Mouse (Mus musculus): ENCODE measurements around the gene Bcam. TPM values are rescaled to one million over a fixed set of nuclear protein-coding genes. Genes with fewer than 3 reads are reported as not detected.

Gene Bcam
- 0.75 TPM for polyA plus RNA-seq (2017; shearing (Covaris generic))

GRCm38 (mm10) chr7:19770984-19771391 is at the start of gene Bcam:
TSS of gene Bcam (minus strand) at chr7:19771016.

GRCm38 (mm10) chr7:19796697-19797588 is 26.1 kb upstream of the Bcam start, which contains the start of gene Cblc:
TSS of gene Cblc (minus strand) at chr7:19796809.

DNA sequence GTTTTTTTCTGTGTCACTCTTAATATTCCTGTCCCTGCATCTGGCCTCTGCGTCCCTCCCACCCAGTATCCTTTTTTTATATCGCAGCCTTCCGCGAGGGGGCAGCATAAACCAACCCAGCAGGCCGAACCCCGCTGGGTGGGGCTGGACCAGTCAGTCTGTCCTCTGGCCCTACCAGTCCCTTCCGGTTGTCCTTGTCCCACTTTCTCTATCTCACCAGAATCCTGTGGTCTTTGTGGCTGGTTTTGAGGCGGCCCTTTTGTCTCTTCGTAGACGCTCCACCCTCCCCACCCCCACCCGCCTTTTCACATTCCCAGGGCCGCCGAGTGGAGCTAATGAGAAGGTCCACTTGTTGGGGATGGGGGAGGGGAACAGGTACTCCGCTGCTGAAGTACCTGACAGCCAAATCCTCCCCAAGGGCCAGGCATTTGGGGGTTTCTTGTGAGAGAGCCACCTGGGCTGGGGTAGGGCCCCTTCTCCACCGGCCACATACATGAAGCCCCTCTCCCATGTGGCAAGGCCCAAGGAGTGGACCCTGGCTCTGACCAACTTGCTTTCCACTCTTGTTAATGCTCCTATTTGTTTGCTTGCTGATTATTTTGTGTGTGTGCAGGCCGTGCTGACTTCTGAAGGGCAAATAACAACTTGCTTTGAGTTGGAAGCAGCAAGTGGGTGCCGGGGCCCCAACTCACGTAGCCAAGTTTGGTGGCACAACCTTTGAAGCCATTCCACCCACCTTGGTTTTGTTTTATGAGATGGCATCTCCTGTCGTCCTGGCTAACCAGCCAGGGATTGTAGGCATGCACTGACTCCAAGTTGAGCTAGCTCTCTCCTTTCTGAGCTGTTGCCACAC is 20.4 kb downstream of the Bcam start, which contains the start of gene Nectin2:
Gene Nectin2, minus strand, starts transcription at position 267 of the 853 bp plus-strand sequence.

GRCm38 (mm10) chr7:19715239-19716054 is 55.4 kb downstream of the Bcam start, which contains the start of gene Tomm40:
TSS of gene Tomm40 (minus strand) at chr7:19715438.

Other genes starting within 250 kb of the Bcam start
- 16.7 TPM for gene Ppp1r37, start 207.9 kb downstream of the Bcam start, polyA plus RNA-seq (2017; shearing (Covaris generic))
- gene Zfp296, start 193.7 kb downstream of the Bcam start, polyA plus RNA-seq (2017; shearing (Covaris generic)), result 1.1 TPM
- gene Gemin7, start 193.4 kb downstream of the Bcam start, polyA plus RNA-seq (2017; shearing (Covaris generic)), result 79.8 TPM
- gene Clasrp, start 166.5 kb downstream of the Bcam start, polyA plus RNA-seq (2017; shearing (Covaris generic)), result 50.9 TPM
- 177 TPM for gene Relb, start 141.6 kb downstream of the Bcam start, polyA plus RNA-seq (2017; shearing (Covaris generic))
- 116 TPM for gene Clptm1, start 106.0 kb downstream of the Bcam start, polyA plus RNA-seq (2017; shearing (Covaris generic))
- gene Apoc2, start 93.1 kb downstream of the Bcam start, polyA plus RNA-seq (2017; shearing (Covaris generic)), result not detected
- gene Gm44805, start 89.6 kb downstream of the Bcam start, polyA plus RNA-seq (2017; shearing (Covaris generic)), result not detected
- gene Apoc4, start 89.5 kb downstream of the Bcam start, polyA plus RNA-seq (2017; shearing (Covaris generic)), result not detected
- gene Apoc1, start 78.4 kb downstream of the Bcam start, polyA plus RNA-seq (2017; shearing (Covaris generic)), result not detected
- 4.2 TPM for gene Apoe, start 71.8 kb downstream of the Bcam start, polyA plus RNA-seq (2017; shearing (Covaris generic))
- gene Tomm40, start 55.6 kb downstream of the Bcam start, polyA plus RNA-seq (2017; shearing (Covaris generic)), result 58.7 TPM
- gene Nectin2, start 20.5 kb downstream of the Bcam start, polyA plus RNA-seq (2017; shearing (Covaris generic)), result not detected
- gene Cblc, start 25.8 kb upstream of the Bcam start, polyA plus RNA-seq (2017; shearing (Covaris generic)), result not detected
- 112 TPM for gene Bcl3, start 51.8 kb upstream of the Bcam start, polyA plus RNA-seq (2017; shearing (Covaris generic))
- gene Gm19345, start 81.0 kb upstream of the Bcam start, polyA plus RNA-seq (2017; shearing (Covaris generic)), result not detected
- gene Ceacam16, start 90.3 kb upstream of the Bcam start, polyA plus RNA-seq (2017; shearing (Covaris generic)), result not detected
- not detected for gene Ceacam19, start 116.9 kb upstream of the Bcam start, polyA plus RNA-seq (2017; shearing (Covaris generic))
- gene Pvr, start 150.1 kb upstream of the Bcam start, polyA plus RNA-seq (2017; shearing (Covaris generic)), result 56.6 TPM
- 1.5 TPM for gene Igsf23, start 179.7 kb upstream of the Bcam start, polyA plus RNA-seq (2017; shearing (Covaris generic))
- gene Ceacam20, start 194.4 kb upstream of the Bcam start, polyA plus RNA-seq (2017; shearing (Covaris generic)), result not detected
- gene Nlrp9b, start 220.4 kb upstream of the Bcam start, polyA plus RNA-seq (2017; shearing (Covaris generic)), result not detected